Mouse (Mus musculus): ENCODE data around the gene Nr1h4. TPM values are rescaled to one million over a fixed set of nuclear protein-coding genes. Genes with fewer than 3 reads are reported as not detected.
"Not testable (repeated sequence)": the region's sequence is repeated elsewhere in the genome, so short reads cannot be mapped to it uniquely, and the experiment has no call there.

Gene Nr1h4
- total RNA-seq (2021): 10 to 100 TPM; 16.8 to 27.6 TPM
- long read RNA-seq, experiment 1, partial matches to known transcripts: 3 of 17 reads
- long read RNA-seq, experiment 1, other reads (novel, unspliced or antisense): 10 of 17 reads
- long read RNA-seq, experiment 2, partial matches to known transcripts: 1 of 4 reads
- long read RNA-seq, experiment 2, other reads (novel, unspliced or antisense): 1 of 4 reads

DNA sequence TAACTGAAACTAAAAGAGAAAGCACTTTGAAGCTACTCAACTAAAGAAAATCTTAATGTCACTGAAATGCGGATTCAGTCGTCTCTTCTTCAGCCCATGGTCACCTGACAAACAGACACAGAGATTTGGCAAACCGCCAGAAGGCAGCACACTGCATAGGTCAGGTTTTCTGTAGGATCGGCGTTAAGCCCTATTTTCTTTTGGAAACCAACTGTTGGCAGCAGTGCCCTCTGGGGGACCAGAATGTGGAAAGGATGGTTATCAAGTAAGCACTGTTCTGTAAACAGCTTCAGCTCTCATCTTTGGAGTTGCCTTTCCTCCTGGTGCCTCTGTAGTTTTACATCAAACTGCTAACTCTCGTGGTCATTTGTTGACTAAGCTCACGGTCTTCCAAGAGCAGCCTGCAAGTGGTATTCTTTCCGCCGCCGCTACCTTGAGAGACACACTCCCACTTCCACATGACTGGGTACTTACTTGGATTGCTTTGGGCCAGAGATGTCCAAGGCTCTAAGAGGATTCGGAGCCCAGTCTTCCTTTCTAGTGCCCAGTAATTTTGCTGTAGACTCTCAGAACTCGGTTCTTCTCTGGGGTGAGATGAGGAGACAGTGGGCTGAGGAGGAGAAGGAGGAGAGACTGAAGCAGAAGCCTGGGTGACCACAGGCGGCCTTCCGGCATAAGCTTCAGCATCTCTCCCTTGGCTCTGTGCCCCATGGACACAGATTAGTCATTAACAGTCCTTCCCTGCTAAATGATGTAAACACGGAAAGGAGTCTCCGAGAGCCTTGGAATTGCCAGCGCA, at the start of gene Nr1h4:
Gene Nr1h4, minus strand, starts transcription at position 657 of the 799 bp plus-strand sequence.
- peak; percentile 90 for DNase-seq

DNA sequence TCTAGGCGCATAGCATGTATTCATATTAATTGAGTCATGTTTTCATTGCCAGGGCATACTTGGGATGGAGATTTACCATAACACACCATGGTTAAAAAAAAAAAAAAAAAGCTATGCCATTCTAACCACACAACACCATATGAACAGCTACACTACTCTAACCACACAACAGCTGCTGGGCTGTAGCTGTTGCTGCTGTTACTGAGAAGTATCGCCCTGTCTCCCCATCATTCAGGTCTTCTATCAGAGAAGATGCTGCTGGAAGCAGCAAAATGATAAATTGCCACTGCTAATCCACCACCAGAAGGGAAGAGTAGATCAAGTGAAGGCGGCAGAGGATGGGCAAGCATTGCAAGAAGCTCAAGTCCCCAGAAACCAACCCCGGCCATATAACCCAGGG, 45.4 kb upstream of the Nr1h4 start:
- DNase-seq: no peak

DNA sequence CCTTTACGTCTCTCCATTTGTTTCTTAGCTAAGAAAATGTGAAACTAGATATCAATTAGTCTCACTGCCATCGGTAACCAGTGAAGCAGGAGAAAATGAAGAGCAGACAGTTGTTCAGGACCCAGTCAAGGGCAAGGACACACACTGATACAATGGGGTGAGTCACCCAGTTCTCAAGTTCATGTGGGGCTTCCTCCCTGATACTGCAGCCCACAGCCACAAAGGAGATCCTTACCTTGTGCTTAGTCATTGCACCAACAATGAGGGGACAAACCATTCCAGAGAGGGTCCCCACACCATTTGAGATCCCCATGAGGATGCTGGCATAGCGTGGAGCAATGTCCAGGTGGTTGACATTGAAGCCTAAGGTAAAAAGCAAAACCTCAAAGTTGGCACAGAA, 44.3 kb upstream of the Nr1h4 start:
- DNase-seq: peak; percentile 8 to 19

DNA sequence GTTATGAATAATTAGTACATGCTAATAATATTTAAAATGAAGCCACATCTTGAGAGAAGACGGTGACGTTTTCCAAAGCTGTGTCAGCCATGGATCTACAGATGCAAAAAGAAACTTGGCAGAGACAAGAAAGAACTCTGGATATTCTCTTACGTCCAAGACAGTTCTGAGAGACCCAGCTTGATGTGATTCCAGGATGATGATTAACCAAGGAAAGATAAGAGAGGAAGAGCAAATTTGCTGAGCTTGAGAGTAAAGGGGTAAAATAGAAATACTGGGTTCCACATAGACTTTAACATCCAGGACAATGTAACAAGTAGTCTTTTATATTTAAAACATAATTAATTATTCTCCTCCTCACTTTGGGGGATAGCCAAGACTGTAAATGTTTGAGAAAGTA, 40.0 kb upstream of the Nr1h4 start:
- DNase-seq: no peak

DNA sequence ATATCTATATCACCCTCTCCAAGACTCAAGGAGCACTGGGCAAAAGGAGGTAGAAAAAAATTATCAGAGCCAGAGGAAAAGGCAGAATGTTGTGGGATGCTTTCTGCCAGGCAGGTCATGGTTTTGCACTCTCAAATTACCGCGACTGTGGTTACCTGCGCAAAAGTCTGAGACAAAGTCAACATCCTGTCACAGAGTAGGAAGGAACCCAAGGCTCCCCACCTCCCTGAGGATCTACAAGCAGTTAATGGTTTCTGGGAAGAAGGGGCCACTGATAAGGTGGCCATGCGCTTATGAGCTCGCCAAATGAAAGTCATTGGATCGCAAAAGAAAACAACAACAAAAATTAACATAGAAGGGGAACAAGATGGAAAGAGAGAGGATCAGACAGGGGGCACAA, 39.6 kb upstream of the Nr1h4 start:
- DNase-seq: no peak

DNA sequence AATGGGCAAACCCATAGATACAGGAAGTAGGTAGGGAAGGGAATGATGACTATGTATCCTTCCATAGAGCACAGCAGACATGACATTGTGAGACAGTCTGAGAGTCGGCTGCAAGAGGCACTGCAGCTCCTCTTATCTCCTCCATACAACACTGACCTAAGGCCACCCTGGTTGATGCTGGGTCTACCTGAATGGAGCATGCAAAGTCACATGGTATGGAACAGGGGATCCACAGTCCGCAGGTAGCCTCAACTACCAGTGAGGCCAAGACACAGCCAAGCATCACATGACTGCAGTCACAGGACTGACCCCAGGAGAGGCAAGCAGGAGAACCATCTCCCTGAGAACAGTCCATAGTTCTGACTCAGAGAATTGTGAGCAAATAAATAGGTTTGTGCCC, 34.0 kb upstream of the Nr1h4 start:
- DNase-seq: no peak

DNA sequence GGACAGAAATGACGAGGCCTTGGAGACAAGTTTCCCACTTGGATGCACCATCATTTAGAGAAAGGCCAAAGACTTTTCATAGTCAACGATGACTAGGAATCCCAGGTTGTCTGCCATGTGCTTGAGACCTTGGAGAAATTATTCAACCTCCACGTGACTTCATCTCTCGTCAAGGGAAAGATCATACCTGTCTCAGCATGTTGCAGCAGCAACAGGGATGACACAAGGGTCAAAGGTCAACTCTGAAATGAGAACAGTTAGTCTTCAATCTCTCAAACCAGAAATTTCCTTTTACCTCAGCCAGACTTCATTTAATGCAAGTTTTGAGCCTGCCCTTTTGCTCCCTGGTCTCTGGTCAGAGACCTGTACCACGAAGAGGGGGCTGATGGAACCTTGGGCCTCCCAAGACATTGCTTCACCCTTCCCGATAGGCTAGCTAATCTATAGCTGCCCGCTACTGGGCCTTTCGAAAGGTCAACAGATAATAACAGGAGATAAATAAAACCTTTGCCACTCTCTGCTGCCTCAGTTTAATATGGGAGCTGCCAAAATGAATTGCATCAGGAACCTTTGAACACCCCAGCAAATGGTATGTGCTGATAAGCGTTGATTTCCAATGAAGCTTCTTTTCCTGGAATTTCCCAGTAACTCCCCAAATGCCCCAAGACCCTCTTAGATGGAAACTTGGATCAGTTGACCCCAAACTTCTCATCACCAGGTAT, 32.1 kb upstream of the Nr1h4 start:
- no peak for DNase-seq

DNA sequence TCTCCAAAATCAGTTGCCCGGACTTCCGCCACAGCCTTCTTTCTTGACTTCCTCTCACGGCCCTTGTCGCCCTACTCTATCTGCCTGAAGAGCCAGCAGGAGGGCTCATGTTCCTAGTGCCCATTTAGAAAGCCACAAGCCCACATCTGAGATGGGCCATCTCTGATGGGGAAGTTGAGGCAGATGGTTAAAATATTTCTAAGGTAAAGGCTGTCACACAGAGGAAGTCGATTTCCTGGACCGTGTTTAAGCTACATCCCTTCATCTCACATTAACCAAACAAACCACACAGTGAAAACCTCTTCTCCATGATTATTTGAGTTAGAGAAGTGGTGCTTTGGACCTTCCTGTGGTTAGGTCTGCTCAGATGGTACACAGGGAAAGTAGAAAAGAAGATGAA, 28.7 kb upstream of the Nr1h4 start:
- no peak for DNase-seq

DNA sequence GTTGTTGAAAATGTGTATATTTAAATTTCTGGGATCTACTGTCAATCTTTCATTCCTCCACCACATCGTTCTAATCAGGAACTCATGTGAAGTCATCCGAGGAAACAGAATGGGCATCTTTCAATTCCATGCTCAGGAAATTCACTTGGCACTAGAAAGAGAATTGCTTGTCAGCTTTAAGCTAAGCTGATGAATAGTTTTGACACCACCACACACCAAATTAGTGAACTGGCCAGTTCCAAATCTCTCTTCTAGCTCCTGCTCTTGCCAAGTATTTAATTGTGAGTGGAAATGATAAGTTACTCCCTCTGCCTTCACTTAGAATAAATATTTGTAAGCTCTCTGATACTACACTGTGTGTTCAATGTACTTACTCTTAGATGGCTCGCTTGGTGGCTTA, 26.0 kb upstream of the Nr1h4 start:
- no peak for DNase-seq

DNA sequence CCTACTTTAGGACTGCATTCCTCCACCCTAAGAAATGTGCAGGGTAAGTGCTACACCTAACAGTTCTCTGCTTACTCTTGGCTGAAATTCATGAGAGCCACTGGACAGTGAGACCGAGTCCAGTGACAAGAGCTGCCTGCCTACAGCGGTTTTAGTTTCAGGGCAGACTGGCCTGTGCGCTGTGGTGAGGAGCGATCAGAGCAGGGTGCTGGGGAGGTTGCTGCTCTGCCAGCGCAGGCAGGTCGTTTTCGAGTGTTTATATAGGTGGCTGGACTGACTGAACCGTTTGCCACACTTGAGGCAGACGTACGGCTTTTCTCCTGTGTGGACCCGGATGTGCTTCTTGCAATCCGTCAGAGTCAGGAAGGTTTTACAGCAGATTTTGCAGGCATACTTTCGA, 21.5 kb upstream of the Nr1h4 start:
- not testable (repeated sequence) for DNase-seq

DNA sequence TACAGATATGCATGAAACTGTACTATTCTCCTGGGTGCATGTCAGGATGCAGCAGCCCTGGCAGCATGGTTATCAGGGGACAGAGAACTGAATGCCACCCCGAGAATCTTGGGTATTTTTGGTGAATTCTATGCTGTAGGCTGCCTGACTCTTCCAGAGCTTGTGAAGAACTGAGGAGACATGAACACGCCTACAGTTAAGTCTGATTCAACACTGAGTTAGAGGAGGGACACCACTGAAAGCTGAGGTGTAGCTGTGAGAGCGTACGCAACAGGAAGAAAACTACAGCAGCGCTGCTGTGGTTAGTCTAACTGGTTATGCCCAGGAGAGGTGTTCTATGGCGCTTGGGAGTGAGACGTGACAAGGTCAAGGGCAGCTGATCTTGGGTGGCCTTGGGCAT, 20.5 kb upstream of the Nr1h4 start:
- DNase-seq: not testable (repeated sequence)

DNA sequence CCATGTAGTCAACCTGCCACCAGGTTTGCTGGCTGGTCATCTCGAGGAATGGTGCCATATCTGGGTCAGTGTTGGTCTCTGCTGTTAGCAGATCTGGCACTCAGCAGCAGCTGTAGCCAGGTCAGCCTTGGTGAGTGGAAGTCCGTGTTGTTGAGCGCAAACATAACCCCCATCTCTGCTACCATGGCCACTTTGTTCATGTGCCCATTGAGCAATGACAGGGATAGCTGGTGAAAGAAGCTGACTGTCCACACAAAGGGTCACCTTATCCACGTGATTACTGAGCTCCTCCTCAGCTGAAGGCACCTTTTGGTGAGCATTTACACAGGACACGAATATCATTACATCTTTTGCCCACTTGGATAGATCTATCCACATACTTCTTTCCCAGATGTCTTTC, 19.6 kb upstream of the Nr1h4 start:
- DNase-seq: no peak

DNA sequence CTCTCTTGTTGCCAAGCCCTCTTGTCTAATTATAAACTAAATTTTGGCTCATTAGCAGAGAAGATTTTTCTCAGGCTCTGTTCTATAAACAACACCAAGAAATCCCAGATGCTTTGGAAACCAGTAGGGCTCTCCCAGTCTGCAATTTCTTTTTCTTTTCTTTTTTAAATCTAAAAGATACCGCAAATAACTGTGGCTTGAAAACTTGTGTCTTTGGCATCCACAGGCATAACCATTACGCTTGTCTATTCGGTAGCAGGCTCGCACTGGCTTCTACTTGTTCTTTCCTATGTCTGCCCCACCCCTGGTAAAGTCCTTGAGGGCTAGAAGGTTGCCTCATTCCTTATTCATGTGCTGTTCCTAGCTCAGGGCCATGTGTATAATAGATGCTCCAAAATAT, 18.3 kb upstream of the Nr1h4 start:
- peak in 1 of 2 experiments; percentile 19 for DNase-seq

DNA sequence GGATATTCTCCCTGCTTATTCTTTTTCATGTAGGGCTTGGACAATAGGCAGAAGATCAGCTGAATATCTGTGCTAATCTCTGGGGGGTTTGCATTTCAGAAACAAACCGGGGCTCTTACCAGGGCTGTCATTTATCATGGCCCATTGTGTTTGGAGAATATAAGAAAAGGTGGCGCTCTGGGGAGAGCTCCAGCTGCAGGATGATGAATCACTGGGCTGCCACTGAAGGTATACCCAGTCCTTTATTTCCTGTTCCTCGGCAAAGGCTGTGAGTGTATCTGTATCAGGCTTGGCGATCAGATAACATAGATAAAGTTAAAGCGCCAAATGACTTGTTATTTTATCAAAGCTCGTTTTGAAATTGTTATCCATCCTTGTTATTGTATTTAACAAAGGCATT, 14.6 kb upstream of the Nr1h4 start:
- DNase-seq: no peak

DNA sequence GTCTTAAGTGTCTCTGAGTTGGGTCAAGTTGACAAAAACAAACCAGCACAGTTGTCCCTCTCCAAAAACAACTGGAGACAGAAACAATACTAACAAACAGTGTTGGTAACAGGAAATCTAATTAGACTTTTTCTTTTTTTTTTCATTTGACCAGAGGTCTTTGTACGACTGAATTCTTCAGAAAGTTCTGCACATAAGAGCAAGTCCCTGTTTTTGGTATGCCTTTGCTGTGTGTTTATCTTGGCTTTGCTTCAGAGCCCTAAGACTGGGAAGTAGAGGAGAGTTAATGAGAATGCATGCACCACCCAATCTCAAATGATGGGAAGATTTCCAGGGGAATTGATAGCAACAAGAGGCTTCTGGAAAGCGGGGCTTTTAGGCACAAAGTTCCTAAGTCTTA, 13.6 kb upstream of the Nr1h4 start:
- DNase-seq: no peak

DNA sequence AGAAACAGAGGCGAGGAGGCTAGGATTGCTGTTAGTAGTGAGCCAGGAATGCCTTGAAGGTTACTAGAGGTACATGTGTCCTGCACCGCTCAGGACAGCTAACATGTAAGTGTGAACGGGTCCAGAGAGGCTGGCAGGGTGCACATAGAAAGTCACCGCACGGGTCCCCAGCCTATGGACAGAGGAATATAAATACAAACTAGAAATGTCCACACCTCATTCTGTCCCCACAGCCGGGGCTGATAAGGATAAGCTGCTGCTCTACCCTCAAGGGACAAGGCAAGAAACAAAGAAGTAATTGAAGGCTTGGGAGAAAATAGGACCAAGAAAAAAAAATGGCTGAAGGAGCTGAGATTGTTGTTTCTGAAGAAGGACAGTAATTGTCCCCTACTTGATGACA, 10.5 kb upstream of the Nr1h4 start:
- no peak for DNase-seq

DNA sequence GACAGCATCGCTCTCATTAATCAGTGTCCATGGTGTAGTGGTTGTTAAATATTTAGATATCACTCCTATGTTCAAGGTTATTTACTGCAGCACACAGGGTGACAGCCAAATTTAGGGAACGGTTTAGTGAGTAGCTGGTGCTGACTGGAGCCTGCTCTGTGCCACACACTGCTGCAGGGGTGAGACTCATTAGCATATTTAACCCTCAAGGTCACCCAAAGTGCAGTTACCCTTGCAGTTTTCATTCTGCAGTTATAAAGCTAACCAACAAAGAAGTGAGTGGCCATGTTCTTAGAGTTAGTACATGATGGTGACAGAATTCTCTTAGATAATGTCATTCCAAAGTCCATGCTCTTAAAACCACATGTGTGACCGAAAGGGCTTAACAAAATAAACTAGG, 8.9 kb upstream of the Nr1h4 start:
- no peak for DNase-seq

DNA sequence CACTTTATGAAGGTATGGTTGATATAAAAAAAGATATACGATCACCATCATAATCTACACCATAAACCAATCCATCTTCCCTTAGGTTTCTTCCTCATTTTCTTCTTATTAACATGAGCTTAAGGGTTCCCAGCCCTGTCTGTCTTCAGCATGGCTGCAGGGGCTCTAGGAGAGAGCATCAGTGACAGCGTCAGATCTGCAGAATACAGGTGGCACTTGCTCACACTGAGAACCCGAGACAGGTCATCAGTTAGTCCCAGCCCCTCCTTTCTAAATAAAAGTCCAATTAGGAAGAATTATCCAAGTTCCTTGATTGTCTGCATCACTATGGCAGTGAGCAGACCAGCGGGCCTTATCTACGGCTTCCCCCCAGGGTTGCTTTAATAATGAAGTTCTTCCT, 934 bp downstream of the Nr1h4 start:
- DNase-seq: no peak

DNA sequence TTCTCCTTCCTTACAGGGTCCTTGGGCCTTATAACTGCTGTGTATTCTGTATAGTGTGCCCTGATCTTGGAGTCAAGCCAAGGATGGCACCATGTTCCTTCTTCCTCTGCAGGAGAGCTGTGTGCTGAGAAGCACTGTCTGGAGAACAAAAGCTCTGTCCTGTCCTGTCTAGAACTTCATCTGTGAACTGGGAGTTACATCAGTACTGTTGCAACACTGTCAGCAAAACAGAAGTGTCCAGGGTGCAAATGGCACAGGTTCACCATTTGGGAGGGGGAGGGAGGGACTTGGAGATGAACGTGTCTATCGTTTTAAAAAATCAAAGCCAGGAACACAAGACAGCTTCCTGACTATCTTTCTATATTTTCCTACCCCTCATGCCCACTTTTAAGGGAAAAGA, 1.4 kb downstream of the Nr1h4 start:
- DNase-seq: peak in 1 of 2 experiments; percentile 16

DNA sequence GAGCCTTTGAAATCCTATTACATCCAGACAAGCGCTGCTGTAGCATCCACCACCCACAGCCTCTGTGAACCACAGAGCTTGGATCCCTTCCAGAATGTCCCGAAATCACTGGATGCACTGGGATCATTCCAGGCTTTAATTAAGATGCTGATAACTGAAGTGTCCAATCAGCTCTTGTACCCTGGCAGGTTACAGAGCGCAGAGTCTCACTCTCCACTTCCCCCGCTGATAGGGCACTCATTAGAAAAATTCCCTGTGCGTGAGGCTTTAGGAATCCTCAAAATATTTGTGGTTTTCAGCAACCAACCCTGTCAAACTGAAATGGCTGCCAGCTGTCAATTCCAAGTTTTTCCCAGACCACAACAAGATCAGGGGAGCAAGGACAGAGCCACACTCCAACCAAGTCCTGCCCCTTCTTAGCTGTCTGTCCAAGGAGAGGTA, 2.2 kb downstream of the Nr1h4 start:
- no peak for DNase-seq

DNA sequence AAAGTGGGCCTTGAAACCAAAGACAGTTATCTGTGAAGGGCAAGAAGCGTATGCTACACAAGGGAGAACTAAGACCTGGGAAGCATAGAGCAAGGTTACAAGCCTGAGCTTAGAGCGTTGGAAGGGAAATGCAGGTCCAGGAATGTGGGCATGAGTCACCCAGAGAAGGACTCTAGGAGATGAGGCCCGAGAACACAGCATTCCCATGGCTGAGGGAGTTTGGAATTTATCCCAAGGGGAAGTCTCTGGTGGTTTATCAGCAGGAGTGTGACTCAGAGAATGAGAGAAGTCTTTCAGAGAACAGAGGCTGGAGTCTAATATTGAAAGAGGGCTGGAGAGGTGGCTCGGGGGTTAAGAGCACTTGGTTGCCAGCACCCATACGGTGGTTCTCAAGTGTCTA, 6.3 kb downstream of the Nr1h4 start:
- DNase-seq: peak; percentile 71 to 73

DNA sequence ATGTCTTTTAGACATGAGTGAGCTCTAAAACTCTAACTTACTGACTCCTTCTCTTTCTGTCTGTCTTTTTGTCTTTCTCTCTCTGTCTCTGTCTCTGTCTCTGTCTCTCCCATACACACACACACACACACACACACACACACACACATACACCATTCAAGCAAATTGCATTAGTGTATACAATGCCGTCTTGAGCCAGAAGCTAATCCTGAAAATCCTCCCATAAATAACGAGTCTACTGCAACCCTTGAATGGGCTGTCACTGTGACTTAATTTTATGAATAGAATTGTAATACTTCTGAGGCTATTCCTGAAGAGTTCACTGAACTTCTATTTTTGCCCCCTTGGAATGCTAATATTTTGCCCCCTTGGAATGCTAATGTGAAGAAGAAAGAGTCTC, 7.6 kb downstream of the Nr1h4 start:
- no peak for DNase-seq

DNA sequence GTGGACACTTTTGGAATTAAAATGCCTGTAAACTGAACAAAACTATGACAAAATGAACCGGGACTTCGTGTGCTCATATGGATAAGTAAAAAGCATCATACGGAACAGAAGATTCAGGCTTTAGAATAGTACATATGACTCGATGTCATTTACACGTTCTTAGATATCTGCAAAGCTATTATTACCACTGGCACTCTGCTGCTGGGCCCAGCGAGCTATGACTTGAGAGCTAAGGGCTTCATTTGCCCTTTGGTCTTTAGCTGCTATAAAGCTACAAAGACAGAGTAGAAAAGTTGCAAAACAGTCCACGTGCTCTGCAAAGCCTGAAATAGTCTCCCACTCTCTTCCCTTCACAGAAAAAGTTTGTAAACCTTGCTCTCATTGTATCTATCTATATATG, 10.9 kb downstream of the Nr1h4 start:
- DNase-seq: no peak
